Mouse (Mus musculus) heart, embryonic 10.5 days (tissue): ENCODE results near the gene Hpse2. TPM values are rescaled to one million over a fixed set of nuclear protein-coding genes. Genes with fewer than 3 reads are reported as not detected.

Experiments used
- DNase-seq: peaks from one replicate; pipeline ENCODE4 v3.0.0-alpha.2; 2017; ENCODE audit warnings: low spot score
- H3K27ac ChIP-seq: fragments of 300-500 bp; sonication (generic); 2 replicates; pipeline ENCODE4 v1.5.1; 2016; ENCODE audit warnings: mild to moderate bottlenecking
- H3K27me3 ChIP-seq: fragments of 300-500 bp; sonication (generic); 2 replicates; pipeline ENCODE4 v1.6.1; 2016; ENCODE audit warnings: mild to moderate bottlenecking; ENCODE audit not compliant: poor library complexity, insufficient read depth, severe bottlenecking
- H3K36me3 ChIP-seq: fragments of 300-500 bp; sonication (generic); 2 replicates; pipeline ENCODE4 v1.6.1; 2016; ENCODE audit warnings: mild to moderate bottlenecking, moderate library complexity
- H3K4me1 ChIP-seq: fragments of 300-500 bp; sonication (generic); 2 replicates; pipeline ENCODE4 v1.6.1; 2016; ENCODE audit warnings: mild to moderate bottlenecking
- H3K4me3 ChIP-seq: fragments of 300-500 bp; sonication (generic); 2 replicates; pipeline ENCODE4 v1.5.1; 2016; ENCODE audit warnings: mild to moderate bottlenecking, moderate library complexity
- H3K9me3 ChIP-seq: fragments of 300-500 bp; sonication (generic); 2 replicates; pipeline ENCODE4 v1.6.1; 2016; ENCODE audit warnings: mild to moderate bottlenecking, moderate library complexity
- WGBS: fragments of 180-500 bp; shearing (Covaris S2); methylation state at CpG from one replicate; pipeline ENCODE4 v1.1.7; 2016; 5-methylcytosine and 5-hydroxymethylcytosine counted together
- polyA plus RNA-seq: library from polyadenylated mRNA; unstranded; fragments of >200 nt; fragmentation: Nextera tagmentation; extraction: Ambion mirVana; gene quantifications from 2 replicates; pipeline ENCODE4 v1.2.1, GENCODE M21; 2016

Gene Hpse2
- polyA plus RNA-seq, 1 experiment from 2014 or later, result 0.29 TPM

DNA sequence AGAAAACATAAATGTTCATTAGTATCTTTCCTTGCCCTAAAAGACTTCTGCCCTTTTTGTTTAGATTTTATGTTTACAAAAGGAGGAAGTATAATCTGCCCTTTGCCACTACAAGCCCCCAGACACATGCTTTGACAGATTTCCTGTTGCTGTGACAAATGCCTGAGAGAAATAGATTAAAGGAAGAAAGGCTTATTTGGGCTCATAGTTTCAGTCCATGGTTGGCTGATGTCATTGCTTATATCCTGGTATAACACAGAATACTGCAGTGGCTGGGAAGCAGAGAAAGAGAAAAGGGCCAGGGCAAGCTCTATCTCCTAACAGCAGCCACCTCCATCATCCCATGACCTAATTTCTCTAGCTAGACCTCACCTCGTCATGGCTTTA is 401.8 kb downstream of the Hpse2 start:
- H3K27me3 ChIP-seq, result no peaks in the 10 kb centered on the region
- H3K4me3 ChIP-seq, result no peak overlapping the region
- H3K36me3 ChIP-seq, result no peaks in the 10 kb centered on the region
- H3K9me3 ChIP-seq, result no peaks in the 10 kb centered on the region
- no peaks in the 10 kb centered on the region for H3K4me1 ChIP-seq
- H3K27ac ChIP-seq, result no peak overlapping the region
- no peak for DNase-seq
- 63% methylated on average over 1 of the region's 1 CpGs for WGBS

DNA sequence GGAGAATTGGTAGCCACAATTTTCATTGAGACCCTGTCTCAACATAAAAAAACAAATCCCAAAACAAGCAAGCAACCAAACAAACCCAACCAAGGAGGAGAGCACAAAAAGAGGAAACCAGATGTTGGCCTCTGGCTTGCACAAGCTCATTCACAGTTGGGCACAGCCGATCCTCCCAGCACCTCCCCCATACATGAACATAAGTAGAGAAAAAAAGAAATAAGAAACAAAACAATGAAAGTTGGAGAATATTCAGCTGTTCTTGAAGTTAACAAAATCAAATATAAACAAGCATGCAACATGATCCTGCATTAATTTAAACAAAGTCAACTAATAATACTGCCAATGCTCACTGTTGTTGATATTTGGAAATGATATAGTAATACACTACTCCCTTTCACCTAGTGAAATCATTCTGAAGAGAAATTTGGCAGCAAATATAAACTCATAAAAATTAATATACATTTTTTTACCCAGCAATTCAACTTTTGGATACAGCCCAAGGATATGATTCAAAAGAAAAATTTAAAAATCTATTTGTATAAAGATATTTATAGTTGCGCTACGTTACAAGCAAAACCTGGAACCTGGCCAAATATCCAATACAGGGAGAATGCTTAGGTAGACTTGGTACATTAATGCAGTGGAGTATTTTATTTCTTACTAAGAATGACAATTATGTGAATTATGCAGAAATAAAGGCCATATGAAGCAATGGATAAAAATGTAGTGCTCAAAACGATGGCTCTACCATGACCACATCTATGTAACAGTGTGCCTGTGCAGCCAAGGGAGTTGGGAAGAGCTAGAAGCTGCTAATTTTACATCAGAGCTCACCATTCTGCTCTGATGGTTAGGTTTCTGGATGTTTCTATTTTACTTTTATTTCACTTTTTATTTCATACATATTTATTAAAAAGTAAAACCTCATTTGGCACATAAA is 402.5 kb downstream of the Hpse2 start:
- H3K4me1 ChIP-seq, result no peaks in the 10 kb centered on the region
- no peaks in the 10 kb centered on the region for H3K36me3 ChIP-seq
- DNase-seq, result no peak
- no peak overlapping the region for H3K4me3 ChIP-seq
- H3K27ac ChIP-seq, result no peak overlapping the region
- no peaks in the 10 kb centered on the region for H3K9me3 ChIP-seq
- H3K27me3 ChIP-seq, result no peaks in the 10 kb centered on the region
- 76% methylated on average over 4 of the region's 4 CpGs for WGBS

GRCm38 (mm10) chr19:42980537-42980936 is 407.6 kb downstream of the Hpse2 start:
- no peaks in the 10 kb centered on the region for H3K27me3 ChIP-seq
- no peaks in the 10 kb centered on the region for H3K9me3 ChIP-seq
- no peak overlapping the region for H3K4me3 ChIP-seq
- H3K4me1 ChIP-seq, result no peaks in the 10 kb centered on the region
- WGBS, result 74% methylated on average over 3 of the region's 3 CpGs
- H3K27ac ChIP-seq, result no peak overlapping the region
- DNase-seq, result no peak
- no peaks in the 10 kb centered on the region for H3K36me3 ChIP-seq

- no peaks in the 10 kb centered on the region for H3K4me1 ChIP-seq
- no peaks in the 10 kb centered on the region for H3K27me3 ChIP-seq
- H3K27ac ChIP-seq, result no peak overlapping the region
- no peak overlapping the region for H3K4me3 ChIP-seq
- H3K36me3 ChIP-seq, result no peaks in the 10 kb centered on the region
- no peaks in the 10 kb centered on the region for H3K9me3 ChIP-seq
- 73% methylated on average over 2 of the region's 2 CpGs for WGBS
- no peak for DNase-seq
These were observed 410.2 kb downstream of the Hpse2 start for GRCm38 (mm10) chr19:42977938-42978337.

GRCm38 (mm10) chr19:42973740-42974139 is 414.4 kb downstream of the Hpse2 start:
- Histone ChIP-seq H3K4me1 (no peaks in the 10 kb centered on the region), H3K9me3 (no peaks in the 10 kb centered on the region), H3K36me3 (no peaks in the 10 kb centered on the region), H3K27me3 (no peaks in the 10 kb centered on the region), H3K4me3 (no peak overlapping the region), H3K27ac (no peak overlapping the region)
- DNase-seq, result no peak
- WGBS, result 81% methylated on average over 5 of the region's 5 CpGs

- WGBS, result 72% methylated on average over 1 of the region's 1 CpGs
- no peaks in the 10 kb centered on the region for H3K9me3 ChIP-seq
- H3K27me3 ChIP-seq, result no peaks in the 10 kb centered on the region
- DNase-seq, result no peak
- H3K36me3 ChIP-seq, result no peaks in the 10 kb centered on the region
- no peak overlapping the region for H3K27ac ChIP-seq
- no peak overlapping the region for H3K4me3 ChIP-seq
- no peaks in the 10 kb centered on the region for H3K4me1 ChIP-seq
These were observed 423.0 kb downstream of the Hpse2 start for GRCm38 (mm10) chr19:42965171-42965570.

- DNase-seq, result no peak
- WGBS, result 62% methylated on average over 3 of the region's 3 CpGs
These were observed 440.0 kb downstream of the Hpse2 start for GRCm38 (mm10) chr19:42948114-42948636.

GRCm38 (mm10) chr19:42937544-42937943 is 450.6 kb downstream of the Hpse2 start:
- WGBS, result 78% methylated on average over 1 of the region's 1 CpGs
- no peak for DNase-seq
- Histone ChIP-seq H3K4me3 (no peak overlapping the region), H3K9me3 (peaks cover 5% of the 10 kb centered on the region; the same call in 1 of the 2 replicates), H3K27me3 (no peaks in the 10 kb centered on the region), H3K36me3 (no peaks in the 10 kb centered on the region), H3K27ac (no peak overlapping the region), H3K4me1 (peaks cover 7% of the 10 kb centered on the region)

More at GRCm38 (mm10) chr19:42948114-42948636, 440.0 kb downstream of the Hpse2 start:
- Histone ChIP-seq H3K27ac (no peak overlapping the region), H3K4me3 (no peak overlapping the region), H3K9me3 (peaks cover under 1% of the 10 kb centered on the region; the same call in 1 of the 2 replicates), H3K4me1 (no peaks in the 10 kb centered on the region), H3K36me3 (no peaks in the 10 kb centered on the region), H3K27me3 (no peaks in the 10 kb centered on the region)

GRCm38 (mm10) chr19:42936661-42937193 is 451.4 kb downstream of the Hpse2 start:
- Histone ChIP-seq H3K9me3 (no peaks in the 10 kb centered on the region), H3K4me1 (peaks cover 7% of the 10 kb centered on the region), H3K4me3 (peak overlapping the region; percentile 22; the same call in 1 of the 2 replicates), H3K27ac (no peak overlapping the region), H3K27me3 (no peaks in the 10 kb centered on the region), H3K36me3 (no peaks in the 10 kb centered on the region)
- DNase-seq, result no peak
- 7% methylated on average over 9 of the region's 9 CpGs for WGBS

- H3K4me1 ChIP-seq, result no peaks in the 10 kb centered on the region
- DNase-seq, result no peak
- H3K4me3 ChIP-seq, result no peak overlapping the region
- H3K27me3 ChIP-seq, result no peaks in the 10 kb centered on the region
- H3K27ac ChIP-seq, result no peak overlapping the region
- H3K9me3 ChIP-seq, result no peaks in the 10 kb centered on the region
- 42% methylated on average over 3 of the region's 3 CpGs for WGBS
- H3K36me3 ChIP-seq, result no peaks in the 10 kb centered on the region
These were observed 458.5 kb downstream of the Hpse2 start for GRCm38 (mm10) chr19:42929702-42930101.

- H3K36me3 ChIP-seq, result no peaks in the 10 kb centered on the region
- no peaks in the 10 kb centered on the region for H3K4me1 ChIP-seq
- H3K9me3 ChIP-seq, result no peaks in the 10 kb centered on the region
- no peak overlapping the region for H3K27ac ChIP-seq
- no peaks in the 10 kb centered on the region for H3K27me3 ChIP-seq
- no peak overlapping the region for H3K4me3 ChIP-seq
- 73% methylated on average over 2 of the region's 2 CpGs for WGBS
- no peak for DNase-seq
These were observed 459.9 kb downstream of the Hpse2 start for GRCm38 (mm10) chr19:42928271-42928670.

DNA sequence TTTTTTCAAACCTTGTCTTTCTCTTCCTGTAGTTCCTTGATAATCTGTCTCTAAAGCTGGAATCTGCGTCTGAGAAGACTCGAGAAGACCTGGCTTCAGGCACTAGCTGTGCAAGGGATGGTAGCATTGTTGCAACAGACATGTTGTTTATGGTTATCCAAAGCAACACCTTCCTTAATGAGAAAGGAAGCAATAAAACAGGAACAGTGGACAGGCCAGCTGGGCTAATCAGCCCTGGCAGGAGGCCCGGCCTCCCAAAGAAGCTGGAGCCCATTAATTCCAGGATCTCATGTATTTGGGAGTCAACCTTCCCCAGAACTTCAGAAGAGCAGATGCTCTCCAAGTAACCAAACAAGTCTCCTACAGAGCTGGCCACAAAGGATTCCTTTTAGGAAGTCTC is 465.5 kb downstream of the Hpse2 start:
- Histone ChIP-seq H3K27ac (no peak overlapping the region), H3K9me3 (no peaks in the 10 kb centered on the region), H3K36me3 (no peaks in the 10 kb centered on the region), H3K4me3 (no peak overlapping the region), H3K27me3 (no peaks in the 10 kb centered on the region), H3K4me1 (no peaks in the 10 kb centered on the region)
- 84% methylated on average over 3 of the region's 3 CpGs for WGBS
- no peak for DNase-seq

DNA sequence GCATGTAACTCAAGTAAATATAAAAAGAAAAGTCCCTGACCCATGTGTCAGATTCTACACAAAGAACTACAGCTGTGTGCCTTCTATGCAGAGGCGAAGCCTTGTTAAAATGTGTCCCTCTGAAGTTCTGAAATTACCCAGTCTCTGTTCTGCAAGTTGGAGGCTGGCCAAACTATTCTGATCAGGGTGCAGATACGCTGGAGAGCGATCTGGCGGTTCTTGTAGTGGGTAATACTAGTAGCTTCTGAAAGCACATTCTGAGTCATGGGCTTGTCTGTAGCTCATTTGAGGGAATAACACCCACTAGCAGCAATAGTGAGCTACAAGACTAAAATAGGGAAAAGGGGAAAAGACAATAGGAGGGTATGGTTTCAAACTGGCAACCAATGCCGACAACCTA is 474.5 kb downstream of the Hpse2 start:
- Histone ChIP-seq H3K27ac (no peak overlapping the region), H3K9me3 (no peaks in the 10 kb centered on the region), H3K36me3 (no peaks in the 10 kb centered on the region), H3K27me3 (no peaks in the 10 kb centered on the region), H3K4me1 (no peaks in the 10 kb centered on the region), H3K4me3 (no peak overlapping the region)
- no peak for DNase-seq
- WGBS, result 82% methylated on average over 5 of the region's 5 CpGs
